Mouse (Mus musculus): ENCODE measurements around the gene Cyfip2. TPM values are rescaled to one million over a fixed set of nuclear protein-coding genes. Genes with fewer than 3 reads are reported as not detected.

Gene Cyfip2
- polyA plus RNA-seq, 1 experiment = 0.77 TPM

DNA sequence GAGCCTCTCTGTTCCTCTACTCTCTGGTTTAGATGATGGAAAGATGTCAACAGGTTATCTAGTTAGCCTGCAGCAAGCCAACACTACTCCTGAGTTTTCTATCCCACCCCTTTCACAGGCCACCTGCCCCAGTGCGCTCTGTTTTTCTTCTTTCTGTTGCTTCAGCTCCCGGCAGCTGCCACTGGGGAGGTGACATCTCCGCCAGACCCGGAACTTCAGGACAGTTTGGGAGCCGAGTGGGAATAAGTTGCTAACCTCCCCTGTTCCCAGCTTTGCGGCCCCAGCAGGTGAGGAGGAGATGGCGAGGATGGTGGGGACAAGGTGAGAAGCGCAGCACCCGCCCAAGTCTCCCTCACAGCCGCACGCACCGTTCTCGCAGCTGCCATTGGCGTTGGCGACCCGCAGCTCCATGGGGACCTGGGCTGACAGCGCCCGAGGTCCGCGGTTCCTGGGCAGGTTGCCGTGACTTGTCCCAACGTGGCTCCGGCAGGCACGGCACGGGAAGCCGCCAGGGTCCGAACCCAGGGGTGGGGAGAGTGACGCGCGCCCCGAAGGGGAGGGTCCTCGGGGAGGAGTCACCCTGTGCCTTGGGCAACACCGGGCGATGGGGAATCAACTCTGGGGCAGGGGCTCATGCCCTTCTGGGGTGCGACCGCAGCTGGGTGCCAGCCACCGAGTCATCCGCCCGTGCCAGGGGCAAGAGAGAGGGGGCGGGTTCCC lies 146.6 kb downstream of the Cyfip2 start, which contains the start of gene Nipal4:
TSS of gene Nipal4 (minus strand) at position 643 of the 720 bp plus-strand sequence.
- TF ChIP-seq MYOG (IDR thresholded peaks at IDR 0.05; ENCODE audit: control insufficient read depth, extremely low read depth, insufficient read length) (no peak), CEBPB (IDR thresholded peaks at IDR 0.05; ENCODE audit: low read depth) (no peak), MYOD1 (IDR thresholded peaks at IDR 0.05; ENCODE audit: control insufficient read depth, insufficient read length, low read depth) (no peak), MAX (IDR thresholded peaks at IDR 0.05) (no peak), FOSL1 (IDR thresholded peaks at IDR 0.05; ENCODE audit: insufficient read depth, low read length, poor library complexity, severe bottlenecking) (no peak), USF1 (IDR thresholded peaks at IDR 0.05; ENCODE audit: low read depth) (no peak), CTCF (IDR thresholded peaks at IDR 0.05; ENCODE audit: control insufficient read depth, insufficient read depth, insufficient read length) (no peak)
- Histone ChIP-seq H3K27me3 (ENCODE audit: control insufficient read depth, insufficient read depth, insufficient read length) (no peaks in the 10 kb centered on the region), H3K4me3 (ENCODE audit: insufficient read depth, poor library complexity, severe bottlenecking) (no peak within 1 kb of the TSS), H3K79me2 (ENCODE audit: control insufficient read depth, insufficient read depth) (no peaks in the 10 kb centered on the region), H3K79me3 (ENCODE audit: low read depth) (no peaks in the 10 kb centered on the region), H3K36me3 (ENCODE audit: control insufficient read depth, insufficient read depth) (no peaks in the 10 kb centered on the region), H3ac (ENCODE audit: control insufficient read depth, insufficient read length, low read depth) (peak within 1 kb of the TSS; percentile 1)

GRCm38 (mm10) chr11:46157462-46157861 lies 155.2 kb downstream of the Cyfip2 start:
- no peaks in the 10 kb centered on the region for H3K79me2 ChIP-seq (ENCODE audit: control insufficient read depth, insufficient read depth)
- TF ChIP-seq MAX (IDR thresholded peaks at IDR 0.05) = no peak
- no peak for TF ChIP-seq USF1 (IDR thresholded peaks at IDR 0.05; ENCODE audit: low read depth)
- TF ChIP-seq CTCF (IDR thresholded peaks at IDR 0.05; ENCODE audit: control insufficient read depth, insufficient read depth, insufficient read length) = peak; percentile 12
- H3K79me3 ChIP-seq (ENCODE audit: low read depth) = no peaks in the 10 kb centered on the region
- no peak overlapping the region for H3ac ChIP-seq (ENCODE audit: control insufficient read depth, insufficient read length, low read depth)
- no peaks in the 10 kb centered on the region for H3K36me3 ChIP-seq (ENCODE audit: control insufficient read depth, insufficient read depth)
- H3K27me3 ChIP-seq (ENCODE audit: control insufficient read depth, insufficient read depth, insufficient read length) = no peaks in the 10 kb centered on the region
- H3K4me3 ChIP-seq (ENCODE audit: insufficient read depth, poor library complexity, severe bottlenecking) = no peak overlapping the region

GRCm38 (mm10) chr11:46156945-46157344 lies 155.7 kb downstream of the Cyfip2 start:
- Histone ChIP-seq H3K79me2 (ENCODE audit: control insufficient read depth, insufficient read depth) (no peaks in the 10 kb centered on the region), H3ac (ENCODE audit: control insufficient read depth, insufficient read length, low read depth) (no peak overlapping the region), H3K36me3 (ENCODE audit: control insufficient read depth, insufficient read depth) (no peaks in the 10 kb centered on the region), H3K27me3 (ENCODE audit: control insufficient read depth, insufficient read depth, insufficient read length) (no peaks in the 10 kb centered on the region), H3K4me3 (ENCODE audit: insufficient read depth, poor library complexity, severe bottlenecking) (no peak overlapping the region), H3K79me3 (ENCODE audit: low read depth) (no peaks in the 10 kb centered on the region)
- no peak for TF ChIP-seq CTCF (IDR thresholded peaks at IDR 0.05; ENCODE audit: control insufficient read depth, insufficient read depth, insufficient read length)
- TF ChIP-seq USF1 (IDR thresholded peaks at IDR 0.05; ENCODE audit: low read depth) = no peak
- TF ChIP-seq MAX (IDR thresholded peaks at IDR 0.05) = no peak
- no peak for TF ChIP-seq MYOD1 (IDR thresholded peaks at IDR 0.05; ENCODE audit: control insufficient read depth, insufficient read length, low read depth)
- TF ChIP-seq MYOG (IDR thresholded peaks at IDR 0.05; ENCODE audit: control insufficient read depth, extremely low read depth, insufficient read length) = no peak
- no peak for TF ChIP-seq CEBPB (IDR thresholded peaks at IDR 0.05; ENCODE audit: low read depth)
- TF ChIP-seq FOSL1 (IDR thresholded peaks at IDR 0.05; ENCODE audit: insufficient read depth, low read length, poor library complexity, severe bottlenecking) = no peak

DNA sequence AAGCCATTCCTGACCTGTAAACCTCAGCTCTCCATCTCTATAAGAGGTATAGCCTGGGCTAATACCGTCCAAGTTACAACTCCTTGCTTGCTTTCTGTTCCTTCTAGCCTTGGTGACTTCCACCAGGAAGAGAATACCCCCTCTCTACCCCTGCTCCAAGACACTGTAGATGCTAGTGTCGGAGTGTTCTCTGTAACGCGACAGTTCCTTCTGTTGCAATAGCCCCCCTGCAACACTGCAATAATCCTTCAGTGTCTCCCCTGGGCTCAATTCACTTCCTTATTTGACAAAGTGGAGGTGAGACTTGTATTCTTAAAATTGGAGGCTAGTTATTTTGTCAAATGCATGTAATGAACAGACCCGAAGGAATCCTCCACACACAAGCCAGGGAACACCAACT lies 166.0 kb downstream of the Cyfip2 start:
- Histone ChIP-seq H3K79me2 (ENCODE audit: control insufficient read depth, insufficient read depth) (no peaks in the 10 kb centered on the region), H3K4me3 (ENCODE audit: insufficient read depth, poor library complexity, severe bottlenecking) (no peak overlapping the region), H3K36me3 (ENCODE audit: control insufficient read depth, insufficient read depth) (peaks cover 6% of the 10 kb centered on the region), H3K79me3 (ENCODE audit: low read depth) (no peaks in the 10 kb centered on the region), H3ac (ENCODE audit: control insufficient read depth, insufficient read length, low read depth) (no peak overlapping the region), H3K27me3 (ENCODE audit: control insufficient read depth, insufficient read depth, insufficient read length) (no peaks in the 10 kb centered on the region)
- TF ChIP-seq CEBPB (IDR thresholded peaks at IDR 0.05; ENCODE audit: low read depth) (no peak), MAX (IDR thresholded peaks at IDR 0.05) (no peak), USF1 (IDR thresholded peaks at IDR 0.05; ENCODE audit: low read depth) (no peak)

- H3K79me2 ChIP-seq (ENCODE audit: control insufficient read depth, insufficient read depth) = no peaks in the 10 kb centered on the region
- no peaks in the 10 kb centered on the region for H3K79me3 ChIP-seq (ENCODE audit: low read depth)
- no peak overlapping the region for H3K4me3 ChIP-seq (ENCODE audit: insufficient read depth, poor library complexity, severe bottlenecking)
- H3ac ChIP-seq (ENCODE audit: control insufficient read depth, insufficient read length, low read depth) = no peak overlapping the region
- no peak for TF ChIP-seq MYOG (IDR thresholded peaks at IDR 0.05; ENCODE audit: control insufficient read depth, extremely low read depth, insufficient read length)
- TF ChIP-seq USF1 (IDR thresholded peaks at IDR 0.05; ENCODE audit: low read depth) = no peak
- no peak for TF ChIP-seq MAX (IDR thresholded peaks at IDR 0.05)
- no peak for TF ChIP-seq FOSL1 (IDR thresholded peaks at IDR 0.05; ENCODE audit: insufficient read depth, low read length, poor library complexity, severe bottlenecking)
- no peak for TF ChIP-seq MYOD1 (IDR thresholded peaks at IDR 0.05; ENCODE audit: control insufficient read depth, insufficient read length, low read depth)
- no peak for TF ChIP-seq CEBPB (IDR thresholded peaks at IDR 0.05; ENCODE audit: low read depth)
- TF ChIP-seq CTCF (IDR thresholded peaks at IDR 0.05; ENCODE audit: control insufficient read depth, insufficient read depth, insufficient read length) = no peak
- H3K36me3 ChIP-seq (ENCODE audit: control insufficient read depth, insufficient read depth) = peaks cover 6% of the 10 kb centered on the region
- H3K27me3 ChIP-seq (ENCODE audit: control insufficient read depth, insufficient read depth, insufficient read length) = no peaks in the 10 kb centered on the region
Measured at GRCm38 (mm10) chr11:46145163-46145875, 167.3 kb downstream of the Cyfip2 start.

Small RNAs within 50 kb of the gene (microRNA-seq; reads per million reads assigned to microRNA genes)
- not detected for gene Mir7239 (ENCODE audit: borderline microRNAs expressed)

Other genes starting within 250 kb of the Cyfip2 start
- 0.08 TPM for gene Nipal4, start 146.4 kb downstream of the Cyfip2 start, polyA plus RNA-seq (2012; fragmentation: generic; extraction: Trizol)
- gene Fndc9, start 77.3 kb downstream of the Cyfip2 start, polyA plus RNA-seq (2012; fragmentation: generic; extraction: Trizol) = 0.09 TPM
- gene Itk, start 76.7 kb upstream of the Cyfip2 start, polyA plus RNA-seq (2012; fragmentation: generic; extraction: Trizol) = 0.05 TPM
- 0.20 TPM for gene Fam71b, start 83.7 kb upstream of the Cyfip2 start, polyA plus RNA-seq (2012; fragmentation: generic; extraction: Trizol)
- 19.8 TPM for gene Med7, start 124.1 kb upstream of the Cyfip2 start, polyA plus RNA-seq (2012; fragmentation: generic; extraction: Trizol)
- 3.5 TPM for gene Havcr2, start 142.1 kb upstream of the Cyfip2 start, polyA plus RNA-seq (2012; fragmentation: generic; extraction: Trizol)
- not detected for gene Gm12169, start 211.4 kb upstream of the Cyfip2 start, polyA plus RNA-seq (2012; fragmentation: generic; extraction: Trizol)

Measured in C2C12 (cell line).